Mouse (Mus musculus) 3134 (cell line): ENCODE data around the gene Trpm6.

ENCODE experiments used
- DNase-seq: peaks from one replicate; pipeline ENCODE4 v3.0.0-alpha.2; 2011; ENCODE audit warnings: low spot score; ENCODE audit not compliant: insufficient read length; ENCODE audit errors: extremely low read depth

Gene Trpm6

DNA sequence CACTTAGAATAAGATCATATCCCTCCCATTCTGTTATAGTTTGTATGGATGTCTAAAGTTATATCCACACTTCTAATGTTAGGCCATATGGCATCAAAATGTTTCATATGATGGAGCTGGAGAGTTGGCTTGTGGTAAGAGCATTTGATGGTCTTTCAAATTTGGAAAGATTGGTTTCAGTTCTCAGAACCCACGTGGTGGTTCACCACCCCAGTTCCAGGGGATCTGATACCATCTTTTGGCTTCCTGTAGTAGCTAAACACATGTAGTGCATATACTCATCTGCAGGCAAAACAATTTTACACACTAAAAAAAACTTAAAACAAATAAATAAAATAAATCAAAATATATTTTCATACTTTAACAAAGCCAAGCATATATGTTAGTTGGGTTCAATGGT is 21.3 kb downstream of the Trpm6 start:
- no peak for DNase-seq

DNA sequence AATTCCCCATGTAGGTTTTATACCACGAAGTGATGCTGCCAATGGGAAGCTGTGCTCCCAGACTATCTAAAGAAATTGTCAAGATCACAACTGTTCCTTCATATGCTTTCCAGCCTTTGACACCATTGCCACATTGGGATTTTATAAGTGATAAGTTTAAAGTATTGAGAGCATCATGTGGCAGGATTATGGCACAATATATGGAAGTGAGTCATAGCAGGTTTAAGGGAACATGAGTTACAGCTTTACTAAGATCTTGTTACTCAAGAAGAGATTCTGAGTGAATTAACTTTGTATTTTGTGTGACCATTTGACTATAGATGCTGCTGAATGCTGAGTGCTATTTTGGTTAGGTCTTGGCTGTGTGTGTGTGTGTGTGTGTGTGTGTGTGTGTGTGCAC is 21.8 kb downstream of the Trpm6 start:
- no peak for DNase-seq

DNA sequence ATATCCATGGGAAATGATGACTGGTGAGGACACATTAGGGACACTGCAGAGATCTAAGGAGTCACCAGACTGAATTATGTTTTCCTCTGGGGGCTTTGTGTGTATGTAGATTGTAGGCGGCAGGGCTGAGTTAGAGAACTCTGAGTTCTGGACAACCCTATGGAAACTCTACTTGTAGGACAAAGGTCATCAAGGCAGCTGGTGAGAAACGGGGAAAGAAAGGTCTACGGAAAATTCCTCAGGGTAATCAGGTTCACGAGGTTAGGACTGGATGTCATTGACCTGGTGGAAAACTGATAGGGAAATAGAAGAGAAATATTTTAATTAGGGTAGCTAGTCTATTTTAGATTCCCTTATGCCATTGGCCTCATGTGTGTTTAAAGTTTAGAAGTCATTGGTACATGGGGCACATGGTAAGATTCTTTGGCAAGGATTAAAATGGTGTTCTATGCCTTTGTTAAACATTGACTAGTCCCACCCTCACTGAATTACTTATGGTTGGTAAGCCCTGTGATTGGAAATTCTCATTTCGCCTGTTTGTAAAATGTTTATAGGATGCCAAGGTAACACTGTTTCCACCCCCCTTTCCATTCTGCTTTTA is 23.2 kb downstream of the Trpm6 start:
- no peak for DNase-seq

GRCm38 (mm10) chr19:18774085-18774484 is 24.3 kb downstream of the Trpm6 start:
- no peak for DNase-seq

GRCm38 (mm10) chr19:18799646-18800045 is 49.9 kb downstream of the Trpm6 start:
- no peak for DNase-seq

DNA sequence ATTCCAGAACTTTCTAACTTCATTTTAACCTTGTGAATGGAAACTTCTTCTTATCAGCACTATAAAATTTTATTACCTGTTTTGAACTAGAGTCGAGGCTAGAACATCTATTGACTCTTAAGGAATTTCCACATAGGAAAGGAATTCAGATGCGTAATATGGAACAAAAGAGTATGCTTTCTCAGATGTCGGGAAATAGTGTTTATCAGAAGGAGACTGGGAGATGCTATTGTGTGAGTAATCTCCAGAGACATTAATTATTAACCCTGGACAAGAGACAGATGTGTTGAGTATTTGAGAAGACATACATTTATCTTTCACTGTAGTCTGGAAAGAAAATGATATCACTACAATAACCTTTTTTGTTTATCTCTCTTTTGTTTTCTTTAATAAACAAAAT is 61.5 kb downstream of the Trpm6 start:
- no peak for DNase-seq

GRCm38 (mm10) chr19:18815170-18815569 is 65.4 kb downstream of the Trpm6 start:
- DNase-seq = no peak

DNA sequence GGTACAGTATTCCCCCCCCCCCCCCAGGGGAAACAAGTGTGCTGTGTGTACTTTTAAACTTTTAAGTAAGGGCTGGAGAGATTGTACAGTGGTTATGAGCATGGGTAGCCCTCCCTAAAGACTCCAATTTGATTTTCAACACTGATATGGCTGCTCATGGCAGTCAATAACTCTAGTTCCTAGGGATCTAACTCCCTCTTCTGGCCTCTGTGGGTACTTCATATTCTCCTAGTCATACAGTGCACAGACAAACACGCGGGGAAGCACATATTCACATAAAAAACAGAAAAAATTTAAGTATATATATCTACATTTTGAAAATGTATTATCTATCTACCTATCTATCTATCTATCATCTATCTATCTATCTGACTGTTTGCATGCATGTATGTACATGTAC is 67.6 kb downstream of the Trpm6 start:
- DNase-seq = no peak

DNA sequence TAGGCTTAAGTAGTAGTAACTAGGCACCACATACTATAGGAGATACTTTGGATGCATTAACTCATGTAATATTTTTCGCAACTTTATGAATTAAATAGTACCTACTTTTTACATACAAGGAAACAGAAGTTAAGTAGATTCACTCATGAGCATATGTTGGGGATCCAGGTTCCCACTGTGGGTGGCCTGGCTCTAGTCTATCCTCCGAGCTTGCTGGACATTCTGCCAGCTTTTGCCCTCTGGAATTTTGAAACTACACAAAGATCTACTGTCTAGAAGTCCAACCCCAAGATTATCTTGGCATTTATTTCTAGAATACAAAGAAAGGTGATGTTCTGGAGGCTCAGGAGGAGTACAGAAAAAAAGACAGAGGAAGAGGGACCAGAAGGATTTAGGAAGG is 78.8 kb downstream of the Trpm6 start:
- no peak for DNase-seq

DNA sequence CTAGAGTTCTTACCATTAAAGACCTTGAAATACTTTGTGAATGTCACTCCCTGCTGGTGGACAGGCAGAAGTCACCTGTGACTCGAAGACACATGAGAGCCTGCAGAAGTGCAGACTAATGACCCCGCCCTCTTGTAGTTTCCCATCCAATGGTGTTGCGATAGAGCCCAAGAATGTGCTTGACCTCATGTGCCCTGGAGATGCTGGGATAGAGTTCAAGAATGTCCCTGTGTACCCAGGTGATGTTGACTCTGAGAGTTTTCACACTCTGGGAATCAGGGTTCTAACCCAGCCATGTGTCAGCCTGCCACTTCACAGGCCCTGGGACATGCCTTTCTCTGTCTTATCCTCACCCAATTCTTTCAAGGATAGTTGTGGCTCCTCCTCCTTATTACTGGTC is 81.4 kb downstream of the Trpm6 start:
- DNase-seq = no peak

- DNase-seq = peak; percentile 36
These were observed 85.2 kb downstream of the Trpm6 start for GRCm38 (mm10) chr19:18834971-18835370.

GRCm38 (mm10) chr19:18841789-18842562 is 92.2 kb downstream of the Trpm6 start:
- no peak for DNase-seq

DNA sequence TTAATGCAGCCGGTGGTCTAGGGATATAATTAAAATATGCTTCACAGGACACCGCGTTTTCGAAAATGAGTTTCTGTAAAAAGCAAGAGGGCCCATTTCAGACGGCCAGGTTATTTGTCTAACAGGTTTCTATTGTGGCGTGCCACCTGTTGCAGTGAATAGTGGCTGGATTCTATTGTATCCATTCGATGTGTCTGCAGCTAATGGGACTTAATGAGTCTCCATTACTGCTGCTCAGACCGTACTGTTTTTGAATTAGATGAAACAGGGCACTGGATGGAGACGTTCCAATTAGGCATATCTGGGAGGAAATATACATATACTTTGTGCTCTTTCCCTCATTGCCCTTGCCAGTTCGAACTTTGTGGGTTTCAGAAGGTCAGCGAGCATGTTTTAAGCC is 92.8 kb downstream of the Trpm6 start:
- no peak for DNase-seq

DNA sequence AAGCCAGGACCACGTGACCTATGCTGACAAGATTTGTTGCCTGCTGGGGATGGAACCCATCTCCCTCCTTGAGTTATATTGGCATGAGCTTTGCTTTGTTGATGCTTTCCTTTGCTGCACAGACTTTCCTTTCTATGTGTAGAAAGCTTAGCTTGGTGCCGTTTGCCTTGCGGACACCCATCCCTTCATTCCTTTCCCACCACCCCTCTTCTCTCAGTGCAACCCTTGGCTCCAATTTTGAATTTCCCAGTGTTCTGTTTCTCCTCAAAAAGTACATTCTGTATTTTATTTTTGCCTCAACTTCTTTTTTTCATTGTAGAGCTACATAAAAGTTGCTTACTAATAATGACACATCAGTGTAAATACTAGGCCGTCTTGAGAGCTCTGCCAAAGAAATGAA is 96.6 kb downstream of the Trpm6 start:
- DNase-seq = no peak

DNA sequence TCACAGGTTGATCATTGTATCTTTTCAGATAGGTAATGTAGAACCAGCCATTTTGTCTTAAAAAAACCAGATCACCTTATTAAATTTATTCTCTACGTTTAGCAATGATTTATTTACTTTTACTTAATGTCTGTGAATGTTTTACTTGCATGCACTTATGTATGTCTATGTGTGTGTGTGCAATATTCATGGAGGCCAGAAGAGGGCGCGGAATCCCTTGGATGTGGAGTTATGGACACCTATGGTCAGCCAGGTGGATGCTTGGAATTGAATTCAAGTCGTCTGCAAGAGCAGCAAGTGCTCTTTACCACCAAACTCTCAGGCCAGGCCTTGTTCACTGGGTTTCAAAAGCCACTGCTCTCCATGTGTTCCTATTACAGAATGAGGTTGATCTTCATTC is 118.5 kb downstream of the Trpm6 start:
- DNase-seq = no peak

DNA sequence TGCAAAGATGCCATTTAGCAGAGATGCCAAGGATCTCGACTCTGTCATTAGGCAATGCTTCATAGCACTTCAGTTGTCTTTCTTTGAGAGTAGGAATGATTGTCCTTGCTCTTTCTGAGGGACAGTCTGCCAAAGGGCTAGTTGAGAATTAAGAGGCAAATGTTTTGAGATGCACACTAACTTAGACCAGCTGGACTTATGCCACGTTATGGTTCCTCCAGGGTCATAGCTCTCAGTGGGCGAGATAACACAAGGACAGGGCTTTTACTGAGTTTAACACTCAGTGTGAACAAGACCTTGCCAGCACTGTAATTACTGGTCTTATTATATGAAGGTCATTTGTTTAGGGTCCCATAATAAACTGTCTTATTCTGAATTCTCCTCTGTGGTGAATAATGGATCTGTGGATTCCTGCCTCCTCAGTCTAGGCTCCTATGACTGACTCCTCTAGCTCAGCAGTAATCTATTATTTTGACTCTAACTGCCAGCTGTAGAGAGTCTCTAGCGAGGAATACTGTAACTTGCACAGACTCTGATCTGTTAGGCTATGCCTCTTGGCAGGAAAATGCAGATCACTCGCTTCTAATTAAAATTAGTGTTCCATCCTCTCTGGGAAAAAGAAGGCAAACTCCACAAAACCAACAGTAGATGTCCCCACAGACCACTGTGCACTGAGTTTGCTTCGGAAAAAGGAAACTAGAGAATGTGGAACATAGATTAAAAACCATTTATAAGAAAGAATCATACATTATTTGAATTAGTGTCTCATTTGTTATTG is 123.2 kb downstream of the Trpm6 start:
- no peak for DNase-seq

- no peak for DNase-seq
These were observed 124.2 kb downstream of the Trpm6 start for GRCm38 (mm10) chr19:18873709-18874644.

DNA sequence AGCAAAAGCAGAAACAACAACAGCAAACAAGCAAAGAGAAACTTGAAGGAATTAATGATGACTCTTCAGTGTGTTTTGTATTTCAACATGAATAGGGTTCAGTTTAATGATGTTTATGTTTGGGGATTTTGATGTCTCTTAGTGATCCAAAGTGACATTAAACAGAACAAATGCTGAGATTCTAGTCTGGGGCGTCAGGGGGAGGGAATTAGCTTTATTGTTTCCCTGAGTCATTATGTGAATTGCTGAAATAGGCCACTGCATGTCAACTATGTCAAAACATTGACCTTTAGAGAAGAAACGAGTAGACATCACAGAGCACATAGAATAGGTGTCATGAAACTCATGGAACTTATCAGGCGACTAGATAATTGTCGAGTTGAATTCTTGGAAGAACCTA is 129.5 kb downstream of the Trpm6 start:
- DNase-seq = no peak

- no peak for DNase-seq
These were observed 131.4 kb downstream of the Trpm6 start for GRCm38 (mm10) chr19:18881162-18881561.

GRCm38 (mm10) chr19:18887646-18888407 is 138.0 kb downstream of the Trpm6 start:
- no peak for DNase-seq
